Mouse (Mus musculus) liver, embryonic 14.5 days (tissue): Measurements from ENCODE around the gene Fopnl. TPM values are rescaled to one million over a fixed set of nuclear protein-coding genes. Genes with fewer than 3 reads are reported as not detected.

Experiments
- ATAC-seq: fragments of 200-750 bp; cut with Nextera tagmentation; 2 replicates; pipeline ENCODE4 v1.8.0; 2017; ENCODE audit warnings: moderate number of reproducible peaks, mild to moderate bottlenecking, moderate library complexity; ENCODE audit not compliant: insufficient read depth
- DNase-seq, 3 experiments: peaks; one replicate each; pipeline ENCODE4 v3.0.0-alpha.2; 2012 to 2013; ENCODE audit warnings: low read depth in 3 of 3, low spot score in 3 of 3
- H3K27ac ChIP-seq: fragments of 300-500 bp; sonication (generic); 2 replicates; pipeline ENCODE4 v1.5.1; 2014; ENCODE audit warnings: moderate library complexity, mild to moderate bottlenecking, control low read depth, inconsistent platforms
- H3K27me3 ChIP-seq: fragments of 300-500 bp; sonication (generic); 2 replicates; pipeline ENCODE4 v1.6.1; 2014; ENCODE audit warnings: mild to moderate bottlenecking, low read length, moderate library complexity; ENCODE audit not compliant: control insufficient read depth, insufficient read depth
- H3K36me3 ChIP-seq: fragments of 300-500 bp; sonication (generic); replicated peaks from 2 replicates; pipeline ENCODE4 v1.6.1; 2014; ENCODE audit warnings: low read depth; ENCODE audit not compliant: control insufficient read depth, insufficient read depth
- H3K4me1 ChIP-seq, 2 experiments: fragments of 200-500 bp in 1 of 2; fragments of 300-500 bp in 1 of 2; sonication (generic) in 1 of 2; replicated peaks; 2 replicates each; pipeline ENCODE4 v1.6.1; 2012 to 2014; ENCODE audit warnings: antibody characterized with exemption in 1 of 2, inconsistent platforms in 1 of 2, low read length in 1 of 2; ENCODE audit not compliant: control insufficient read depth in 2 of 2, insufficient read depth in 2 of 2
- H3K4me2 ChIP-seq: fragments of 300-500 bp; sonication (generic); 2 replicates; pipeline ENCODE4 v1.6.1; 2014; ENCODE audit warnings: low read depth, mild to moderate bottlenecking, control low read depth, moderate library complexity
- H3K4me3 ChIP-seq, 2 experiments: fragments of 200-500 bp in 1 of 2; fragments of 300-500 bp in 1 of 2; sonication (generic) in 1 of 2; 2 replicates each; pipeline ENCODE4 v1.5.1; 2012 to 2014; ENCODE audit warnings: low read depth in 2 of 2, low read length in 2 of 2, mild to moderate bottlenecking in 2 of 2, control low read depth in 1 of 2, inconsistent platforms in 1 of 2, moderate library complexity in 1 of 2; ENCODE audit not compliant: insufficient read depth in 1 of 2
- H3K9ac ChIP-seq: fragments of 300-500 bp; sonication (generic); replicated peaks from 2 replicates; pipeline ENCODE4 v1.6.1; 2014; ENCODE audit warnings: mild to moderate bottlenecking, control low read depth, moderate library complexity
- H3K9me3 ChIP-seq: fragments of 300-500 bp; sonication (generic); 2 replicates; pipeline ENCODE4 v1.6.1; 2016; ENCODE audit warnings: low read length, mixed read lengths; ENCODE audit not compliant: control insufficient read depth
- CTCF ChIP-seq: IDR thresholded peaks from 2 replicates; pipeline ENCODE4 v1.5.1; 2016; ENCODE audit warnings: antibody characterized with exemption, low read depth, control low read depth
- EP300 ChIP-seq: IDR thresholded peaks from 2 replicates; pipeline ENCODE4 v1.6.1; 2016; ENCODE audit warnings: antibody characterized with exemption, low read depth
- WGBS: fragments of 180-500 bp; shearing (Covaris S2); extraction: QIAGEN DNeasy Blood & Tissue Kit; methylation state at CpG from one replicate; pipeline ENCODE4 v1.1.7; 2014; ENCODE audit not compliant: insufficient replicate concordance; 5-methylcytosine and 5-hydroxymethylcytosine counted together
- polyA plus RNA-seq, 2 experiments: library from polyadenylated mRNA; depleted of rRNA in 1 of 2; stranded (reverse) in 1 of 2; unstranded in 1 of 2; fragments of >200 nt; fragmentation: Nextera tagmentation in 1 of 2; extraction: Ambion mirVana in 1 of 2; gene quantifications; 2 replicates each; pipeline versions ENCODE4 v1.2.1 to v1.2.3; 2012 to 2014

Fopnl gene
- polyA plus RNA-seq, 2 experiments, result 23.7 to 66.6 TPM

DNA sequence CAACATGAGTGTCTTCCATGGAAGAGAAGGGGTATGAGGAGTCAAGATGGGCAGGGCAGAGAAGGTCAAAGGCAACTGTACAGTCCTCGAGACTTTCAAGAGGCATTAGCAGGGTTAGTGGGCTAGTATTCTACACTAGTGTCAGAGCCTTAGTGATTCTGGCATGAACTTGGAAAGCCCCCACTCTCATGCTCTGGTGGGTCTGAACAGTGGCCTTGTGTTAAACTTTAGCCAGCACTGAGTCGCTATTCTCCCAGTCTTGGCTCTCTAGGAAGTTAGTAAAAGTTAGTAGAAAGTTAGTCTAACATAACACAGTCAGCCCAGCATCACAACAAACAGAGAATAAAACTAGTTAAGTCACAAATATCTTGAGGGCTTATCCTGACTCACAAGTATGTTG, 14.1 kb downstream of the Fopnl start:
- ATAC-seq (no peak), DNase-seq (no peak)
- no peaks in the 10 kb centered on the region for H3K9me3 ChIP-seq
- H3K4me1 ChIP-seq, result peaks cover 16 to 17% of the 10 kb centered on the region in 2 experiments
- no peak overlapping the region for H3K4me3 ChIP-seq
- peaks cover 36% of the 10 kb centered on the region for H3K36me3 ChIP-seq
- H3K4me2 ChIP-seq, result no peak overlapping the region
- TF ChIP-seq CTCF (no peak), EP300 (no peak)
- no peak overlapping the region for H3K27ac ChIP-seq
- 84% methylated on average over 2 of the region's 2 CpGs for WGBS
- no peak overlapping the region for H3K9ac ChIP-seq
- no peaks in the 10 kb centered on the region for H3K27me3 ChIP-seq

DNA sequence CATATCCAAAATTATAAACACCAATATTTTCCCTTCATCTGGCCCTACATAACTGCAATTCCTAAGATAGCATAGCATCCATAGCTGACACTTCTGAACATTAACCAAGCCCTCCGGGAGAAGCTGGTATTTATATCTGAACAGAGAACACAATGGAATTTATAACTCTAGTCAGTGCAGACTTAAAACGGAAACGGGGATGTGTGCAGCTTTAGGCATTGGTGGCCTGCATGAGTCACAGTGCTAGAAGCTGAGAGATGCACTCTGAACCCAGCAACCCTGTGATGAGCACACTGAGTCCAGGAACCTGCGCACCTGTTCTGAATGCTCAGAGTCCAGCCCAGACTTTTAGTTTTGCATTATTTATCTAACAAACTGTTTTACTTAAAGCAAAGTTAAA, 18.7 kb downstream of the Fopnl start:
- no peak for ATAC-seq
- no peak overlapping the region for H3K27ac ChIP-seq
- H3K4me3 ChIP-seq, result no peak overlapping the region
- H3K27me3 ChIP-seq, result no peaks in the 10 kb centered on the region
- no peaks in the 10 kb centered on the region for H3K9me3 ChIP-seq
- 77% methylated on average over 4 of the region's 4 CpGs for WGBS
- H3K4me2 ChIP-seq, result no peak overlapping the region
- DNase-seq, result no peak
- H3K36me3 ChIP-seq, result peaks cover 27% of the 10 kb centered on the region
- no peaks in the 10 kb centered on the region for H3K4me1 ChIP-seq
- no peak overlapping the region for H3K9ac ChIP-seq
- TF ChIP-seq CTCF (no peak), EP300 (no peak)

DNA sequence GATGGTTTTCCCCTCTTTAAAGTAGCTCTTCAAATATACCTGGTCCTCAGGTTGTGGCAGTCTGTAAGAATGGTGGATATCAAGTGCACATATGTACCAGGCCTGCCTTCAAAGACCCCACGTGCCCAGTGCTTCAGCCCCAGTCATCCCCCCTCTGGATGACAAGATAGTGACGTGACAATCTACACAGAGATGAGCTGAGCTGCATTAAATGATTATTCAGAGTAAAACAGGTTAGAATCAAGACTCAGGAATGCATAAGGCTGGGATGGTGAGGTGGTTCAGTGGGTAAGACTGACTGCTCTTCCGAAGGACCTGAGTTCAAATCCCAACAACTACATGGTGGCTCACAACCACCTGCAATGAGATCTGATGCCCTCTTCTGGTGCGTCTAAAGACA, 19.5 kb downstream of the Fopnl start:
- H3K4me2 ChIP-seq, result no peak overlapping the region
- no peak overlapping the region for H3K9ac ChIP-seq
- no peak overlapping the region for H3K27ac ChIP-seq
- H3K36me3 ChIP-seq, result peaks cover 21% of the 10 kb centered on the region
- TF ChIP-seq EP300 (no peak), CTCF (no peak)
- peaks cover under 1% of the 10 kb centered on the region for H3K27me3 ChIP-seq
- DNase-seq, result no peak
- H3K4me3 ChIP-seq, result no peak overlapping the region
- 79% methylated on average over 4 of the region's 4 CpGs for WGBS
- no peak for ATAC-seq
- H3K4me1 ChIP-seq, result no peaks in the 10 kb centered on the region
- H3K9me3 ChIP-seq, result no peaks in the 10 kb centered on the region

DNA sequence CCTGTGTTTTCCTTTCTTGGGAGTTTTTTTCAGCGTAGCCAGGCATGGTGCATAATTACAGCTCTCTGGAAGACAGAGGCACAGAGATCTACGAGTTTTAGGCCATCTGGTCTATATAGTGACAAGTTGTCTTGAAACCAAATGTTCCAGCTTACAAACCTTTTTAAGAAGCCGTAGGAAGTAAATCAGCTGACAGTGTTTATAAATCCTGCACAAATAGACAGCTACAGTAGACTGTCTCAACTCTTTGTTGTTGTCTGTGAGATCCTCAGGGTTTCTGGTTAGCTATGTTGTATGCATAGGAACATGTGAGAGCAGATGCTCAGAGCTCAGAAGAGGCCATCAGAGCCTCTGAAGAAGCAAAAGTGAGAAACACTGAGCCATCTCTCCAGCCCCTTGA, 20.1 kb downstream of the Fopnl start:
- Histone ChIP-seq H3K9ac (no peak overlapping the region), H3K9me3 (no peaks in the 10 kb centered on the region), H3K4me1 (no peaks in the 10 kb centered on the region), H3K4me3 (no peak overlapping the region), H3K27ac (no peak overlapping the region), H3K27me3 (peaks cover 6% of the 10 kb centered on the region), H3K36me3 (peaks cover 21% of the 10 kb centered on the region), H3K4me2 (no peak overlapping the region)
- ATAC-seq (no peak), DNase-seq (no peak)
- WGBS, result 84% methylated on average over 3 of the region's 3 CpGs
- no peak for TF ChIP-seq CTCF
- no peak for TF ChIP-seq EP300

DNA sequence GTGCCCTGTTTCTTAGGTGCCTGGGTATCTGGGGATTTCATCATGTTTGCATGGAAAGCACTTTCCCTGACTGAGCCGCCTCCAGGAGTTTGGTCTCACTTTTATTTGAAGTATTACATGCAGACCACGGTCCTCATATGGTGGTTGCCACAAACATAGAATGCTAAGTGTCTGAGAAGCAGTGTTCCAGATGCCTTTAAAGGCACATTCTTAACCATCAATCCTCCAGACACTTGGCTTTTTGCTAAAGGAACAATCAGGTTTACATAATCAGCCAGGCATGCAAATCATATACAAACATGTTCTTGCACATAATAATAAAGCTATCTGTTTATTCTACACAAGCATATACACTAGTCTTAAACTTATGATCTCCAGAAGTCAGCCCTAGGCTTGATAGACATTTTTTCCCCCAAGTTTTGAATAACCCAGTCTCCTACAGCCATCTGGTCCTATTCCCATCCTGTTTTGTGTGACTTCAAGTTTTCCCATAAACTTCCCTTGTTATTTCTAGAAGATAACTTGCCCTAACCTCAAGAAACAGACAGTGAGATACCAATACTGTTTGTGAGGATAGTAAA, 20.6 kb downstream of the Fopnl start:
- no peaks in the 10 kb centered on the region for H3K9me3 ChIP-seq
- WGBS, result 70% methylated on average over 2 of the region's 2 CpGs
- no peak overlapping the region for H3K9ac ChIP-seq
- no peak for TF ChIP-seq CTCF
- TF ChIP-seq EP300, result no peak
- H3K27me3 ChIP-seq, result peaks cover 9% of the 10 kb centered on the region
- H3K27ac ChIP-seq, result no peak overlapping the region
- H3K4me1 ChIP-seq, result no peaks in the 10 kb centered on the region
- DNase-seq (no peak), ATAC-seq (no peak)
- H3K36me3 ChIP-seq, result peaks cover 17% of the 10 kb centered on the region
- no peak overlapping the region for H3K4me2 ChIP-seq
- no peak overlapping the region for H3K4me3 ChIP-seq
